Mouse (Mus musculus): ENCODE data around the gene Ttc39a. TPM values are rescaled to one million over a fixed set of nuclear protein-coding genes. Genes with fewer than 3 reads are reported as not detected.

Ttc39a gene
- total RNA-seq, 2 experiments from 2014 or later = 2.7 to 4.3 TPM

DNA sequence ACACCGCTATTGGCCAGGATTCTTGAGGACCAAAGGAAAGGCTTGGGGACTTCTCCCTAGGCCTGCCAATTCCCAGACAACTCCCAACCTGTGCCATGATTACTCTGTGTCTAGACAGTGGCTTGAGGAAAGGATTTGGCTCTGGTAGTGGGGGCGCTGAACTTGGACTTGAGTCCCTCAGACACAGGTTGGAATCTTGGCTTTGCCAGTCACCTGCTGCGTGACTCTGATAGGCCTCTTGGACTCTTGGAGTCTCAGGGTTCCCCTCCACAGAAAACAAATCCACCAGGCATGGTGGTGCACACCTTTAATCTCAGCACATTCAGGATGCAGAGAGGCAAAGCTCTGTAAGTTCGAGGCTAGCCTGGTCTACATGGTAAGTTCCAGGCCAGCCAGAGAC lies 13.1 kb downstream of the Ttc39a start:
- no peak for DNase-seq (ENCODE audit: low spot score in 2 of 2)

DNA sequence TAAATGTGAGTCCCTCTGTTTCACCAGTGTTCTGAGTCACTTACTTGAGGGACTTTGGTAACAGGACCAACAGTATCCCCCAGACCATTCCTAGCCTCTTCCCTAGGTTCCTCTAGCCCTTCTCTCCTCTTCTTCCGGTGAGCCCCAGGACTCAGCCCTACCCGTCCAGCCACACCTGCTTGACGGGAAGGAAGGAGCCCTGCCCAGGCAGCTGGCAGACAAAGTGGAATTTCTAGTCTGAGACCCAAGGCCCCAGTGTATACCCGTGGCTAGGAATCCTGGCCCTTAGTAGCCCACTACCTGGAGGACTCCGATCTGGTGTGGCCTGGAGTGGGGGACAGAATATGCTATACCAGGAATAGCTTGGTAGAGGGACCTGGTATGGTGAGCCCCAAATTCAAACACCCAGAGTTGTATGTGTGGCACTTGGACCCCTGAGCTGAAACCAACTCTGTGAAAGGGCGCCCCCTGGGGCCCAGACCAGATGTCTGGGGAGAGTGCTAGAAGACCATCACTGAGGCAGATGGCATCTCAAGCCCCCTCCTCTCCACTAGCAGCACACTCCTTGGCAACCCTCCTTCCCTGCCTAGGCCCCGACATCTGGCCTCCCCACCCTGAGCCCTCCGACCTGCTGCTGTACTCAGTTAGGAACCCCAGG lies 13.8 kb downstream of the Ttc39a start:
- DNase-seq (ENCODE audit: low spot score in 2 of 2) = no peak

DNA sequence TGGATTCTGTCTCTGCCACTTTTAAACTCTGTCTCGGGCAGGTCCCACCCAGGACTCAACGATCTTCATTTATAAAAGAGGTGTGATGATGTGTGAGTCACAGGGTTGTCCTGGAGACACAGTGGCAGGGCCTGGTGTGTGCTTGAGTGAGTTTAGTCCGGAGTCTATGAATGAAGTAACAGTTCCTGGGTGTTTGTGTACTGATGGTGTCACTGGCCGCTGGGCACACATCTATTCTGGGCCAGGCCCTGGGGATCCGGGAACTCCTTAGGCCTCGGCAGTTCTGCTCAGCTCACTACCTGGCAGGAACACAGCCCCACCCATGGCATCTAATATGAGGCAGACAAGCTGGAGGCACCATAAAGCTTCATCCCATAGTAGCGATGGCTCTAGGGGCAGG lies 15.2 kb downstream of the Ttc39a start:
- DNase-seq (ENCODE audit: low spot score in 2 of 2) = no peak

DNA sequence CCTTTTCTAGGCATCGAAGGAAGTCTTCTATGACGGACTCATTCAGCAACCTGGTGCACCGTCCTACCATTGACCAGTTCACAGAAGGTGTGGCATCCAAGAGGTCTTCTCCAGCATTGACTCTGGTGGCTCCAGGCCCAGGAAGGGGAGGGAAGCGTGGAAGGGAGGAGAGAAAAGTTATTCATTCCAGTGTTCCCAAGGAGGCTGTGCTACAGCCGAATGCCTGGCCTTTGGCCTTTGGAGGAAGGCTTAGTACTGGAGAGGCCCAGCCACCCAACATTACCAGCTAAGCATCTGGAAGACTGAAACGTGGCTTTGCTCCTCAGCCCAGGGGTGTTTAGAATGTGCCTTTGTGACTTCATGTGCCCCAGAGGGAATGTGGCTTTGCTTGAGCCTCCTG lies 16.0 kb downstream of the Ttc39a start:
- no peak for DNase-seq (ENCODE audit: low spot score in 2 of 2)

DNA sequence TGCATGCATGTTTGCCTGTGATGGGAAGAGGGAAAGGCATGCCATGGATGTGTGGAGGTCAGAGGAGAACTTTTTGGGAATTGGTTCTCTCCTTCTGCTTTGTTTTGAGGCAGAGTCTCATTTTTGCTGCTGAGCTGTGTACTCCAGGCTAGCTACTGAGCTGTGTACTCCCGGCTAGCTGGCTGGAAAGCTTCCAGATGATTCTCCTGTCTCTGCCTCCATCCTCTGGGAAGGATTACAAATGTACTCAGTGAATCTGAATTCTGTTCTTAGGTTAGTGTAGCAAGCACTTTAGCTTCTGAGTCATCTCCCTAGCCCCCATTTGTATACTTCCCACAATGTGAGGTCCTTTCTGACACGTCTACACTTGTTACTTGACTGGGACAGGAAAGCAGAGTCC lies 17.0 kb downstream of the Ttc39a start:
- DNase-seq (ENCODE audit: low spot score in 2 of 2) = peak in 1 of 2 experiments; percentile 36

DNA sequence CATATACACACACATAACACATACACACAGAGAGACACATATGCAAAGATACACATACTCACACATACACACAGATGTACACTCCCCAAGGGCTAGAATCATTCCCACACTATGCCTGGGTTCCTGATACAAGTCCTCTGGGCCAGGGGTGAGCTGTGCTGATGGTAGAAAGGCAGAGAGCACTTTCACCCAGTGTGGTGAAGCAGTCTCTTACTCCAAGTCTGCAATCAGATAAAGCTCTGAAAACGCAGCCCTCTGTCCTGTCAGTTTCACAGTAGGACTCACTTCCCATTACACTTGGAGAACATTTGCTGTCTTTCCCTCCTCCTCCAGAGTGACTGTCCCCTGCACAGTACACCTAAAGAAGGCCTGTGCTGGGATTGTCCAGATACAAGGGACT lies 20.6 kb downstream of the Ttc39a start:
- DNase-seq (ENCODE audit: low spot score in 2 of 2) = no peak

DNA sequence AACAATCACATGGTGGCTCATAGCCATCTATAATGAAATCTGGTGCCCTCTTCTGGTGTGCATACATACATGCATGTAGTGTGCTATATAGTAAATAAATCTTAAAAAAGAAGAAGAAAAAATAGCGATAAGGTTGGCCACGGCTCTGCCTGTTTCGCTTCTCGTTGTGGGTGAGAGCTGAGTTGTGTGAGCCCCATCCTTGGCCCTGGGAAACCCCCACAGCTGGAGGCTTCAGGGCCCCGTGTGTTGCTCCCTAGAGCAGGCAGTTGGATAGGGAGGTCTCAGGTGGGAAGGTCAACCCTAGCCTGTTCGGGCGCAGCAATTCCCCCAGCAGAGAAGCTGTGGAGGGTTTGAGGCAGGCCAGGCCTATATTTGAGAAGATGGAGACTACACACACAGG lies 23.8 kb downstream of the Ttc39a start:
- no peak for DNase-seq (ENCODE audit: low spot score in 2 of 2)

DNA sequence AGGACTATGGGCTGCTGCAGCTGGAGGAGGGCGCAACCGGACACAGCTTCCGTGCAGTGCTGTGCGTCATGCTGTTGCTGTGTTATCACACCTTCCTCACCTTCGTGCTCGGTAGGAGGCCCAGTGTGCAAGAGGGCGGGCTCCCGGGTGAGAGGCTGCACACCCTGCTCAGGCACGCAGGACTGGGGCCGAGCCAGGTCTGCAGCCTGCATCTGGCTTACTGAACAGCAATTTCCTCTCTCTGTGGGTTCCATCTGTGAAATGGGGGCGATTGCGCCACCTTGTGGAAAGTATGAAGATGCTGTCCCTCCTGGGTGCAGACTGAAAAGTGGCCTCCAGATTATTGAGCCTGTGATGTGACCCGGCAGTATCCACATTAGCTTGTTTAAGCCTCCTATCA lies 24.4 kb downstream of the Ttc39a start:
- peak; percentile 48 to 55 for DNase-seq (ENCODE audit: low spot score in 2 of 2)

DNA sequence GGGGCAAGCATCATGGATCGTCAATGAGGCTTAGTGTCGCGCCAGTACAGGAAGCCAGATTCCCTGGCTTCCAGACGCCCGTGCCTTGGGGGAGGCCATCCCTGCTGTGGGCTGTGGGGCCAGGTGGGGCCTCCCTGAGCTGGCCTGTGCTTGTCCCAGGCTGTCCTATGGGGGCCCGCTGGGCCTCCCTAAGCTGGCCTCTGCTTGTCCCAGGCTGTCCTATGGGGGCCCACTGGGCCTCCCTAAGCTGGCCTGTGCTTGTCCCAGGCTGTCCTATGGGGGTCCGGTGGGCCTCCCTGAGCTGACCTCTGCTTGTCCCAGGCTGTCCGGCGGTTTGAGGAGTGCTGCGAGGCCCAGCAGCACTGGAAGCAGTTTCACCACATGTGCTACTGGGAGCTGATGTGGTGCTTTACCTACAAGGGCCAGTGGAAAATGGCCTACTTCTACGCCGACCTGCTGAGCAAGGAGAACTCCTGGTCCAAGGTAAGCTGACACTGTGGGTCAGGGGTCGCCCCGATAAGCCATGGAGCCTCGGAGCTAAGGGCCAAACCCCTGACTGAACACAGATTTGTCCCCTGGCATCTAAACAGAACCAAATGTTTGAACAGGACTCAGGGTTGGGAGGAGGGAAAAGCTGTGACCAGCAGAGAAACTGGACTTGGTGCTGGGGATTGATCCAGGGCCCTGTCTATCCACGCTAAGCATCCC lies 26.4 kb downstream of the Ttc39a start:
- DNase-seq (ENCODE audit: low spot score in 2 of 2) = no peak

DNA sequence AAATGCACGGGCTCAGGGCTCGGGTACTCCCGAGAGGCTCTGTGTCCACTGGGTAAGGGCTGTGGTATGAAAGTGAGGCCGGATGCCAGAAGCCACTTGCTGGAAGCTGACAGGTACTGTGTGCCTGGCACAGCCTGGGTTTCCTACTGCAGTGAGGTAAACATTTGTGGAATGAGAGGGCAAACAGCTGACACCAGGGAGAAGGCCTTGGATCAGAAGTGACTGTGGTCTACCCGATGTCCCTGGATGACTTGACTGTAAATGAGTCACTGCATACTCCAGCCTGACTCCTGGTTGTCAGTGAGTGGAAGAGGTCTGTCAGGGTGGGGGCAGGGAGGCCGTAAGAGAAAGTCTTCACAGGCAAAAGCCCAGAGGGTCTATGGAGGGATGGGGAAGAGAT lies 27.2 kb downstream of the Ttc39a start:
- no peak for DNase-seq (ENCODE audit: low spot score in 2 of 2)

DNA sequence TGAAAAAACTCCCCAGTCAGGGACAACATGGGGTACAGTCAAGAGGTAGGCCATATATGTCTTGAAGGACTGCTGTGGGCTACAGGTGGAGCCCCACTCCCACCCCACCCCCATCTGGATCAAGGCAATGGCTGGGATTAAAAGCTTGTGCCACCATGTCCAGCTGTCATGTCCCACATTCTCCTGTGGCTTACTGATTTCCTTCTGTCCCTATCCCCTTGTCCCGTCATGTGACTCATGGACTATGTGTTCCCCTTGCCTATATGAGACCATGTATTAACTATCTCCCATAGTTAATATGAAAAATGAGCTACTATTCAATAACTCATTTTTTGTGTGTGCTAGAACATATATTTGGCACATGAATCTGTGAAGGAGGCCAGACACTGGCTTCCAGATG lies 27.8 kb downstream of the Ttc39a start:
- DNase-seq (ENCODE audit: low spot score in 2 of 2) = no peak

DNA sequence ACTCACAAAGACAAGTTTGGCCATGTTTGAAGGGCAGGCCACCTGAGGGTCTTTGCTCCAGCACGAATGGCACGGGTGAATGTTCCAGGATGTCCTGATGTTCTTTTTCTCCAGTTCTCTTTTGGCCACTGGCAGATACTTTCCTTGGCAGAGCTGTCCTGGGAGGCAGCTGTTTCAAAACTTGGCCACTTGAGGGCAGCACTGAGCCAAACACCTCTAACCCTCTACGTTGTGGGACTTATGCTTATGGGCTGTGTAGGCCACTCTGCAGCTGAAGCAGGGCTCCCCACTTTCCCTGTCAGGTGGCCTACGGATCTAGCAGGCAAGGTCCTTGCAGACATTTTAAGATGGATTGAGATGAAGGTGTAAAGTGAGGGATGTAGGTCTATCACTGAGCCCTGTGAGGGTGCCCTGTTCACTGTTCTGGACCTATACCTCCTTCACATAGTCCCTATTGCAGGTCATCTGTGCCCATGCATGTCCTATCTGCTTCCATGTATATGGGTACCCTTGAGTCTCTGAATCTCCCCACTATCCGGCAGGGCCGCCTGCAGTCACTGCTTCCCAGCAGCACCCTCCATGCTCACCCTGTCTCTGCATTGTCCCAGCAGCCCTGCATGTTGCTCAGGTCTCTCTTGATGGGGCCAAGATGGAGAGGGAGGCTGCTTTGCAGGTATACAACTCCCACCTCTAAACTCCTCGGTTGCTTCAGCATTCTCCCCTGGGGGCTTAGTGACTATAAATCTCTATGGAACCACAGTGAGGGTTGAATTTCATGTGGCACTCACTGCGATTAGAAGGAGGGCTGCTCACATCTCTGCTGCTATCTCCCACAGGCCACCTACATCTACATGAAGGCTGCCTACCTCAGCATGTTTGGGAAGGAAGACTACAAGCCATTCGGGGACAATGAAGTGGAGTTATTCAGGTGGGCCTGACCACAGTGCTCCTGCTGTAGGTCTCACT lies 31.8 kb downstream of the Ttc39a start:
- DNase-seq (ENCODE audit: low spot score in 2 of 2) = peak; percentile 51 to 67

DNA sequence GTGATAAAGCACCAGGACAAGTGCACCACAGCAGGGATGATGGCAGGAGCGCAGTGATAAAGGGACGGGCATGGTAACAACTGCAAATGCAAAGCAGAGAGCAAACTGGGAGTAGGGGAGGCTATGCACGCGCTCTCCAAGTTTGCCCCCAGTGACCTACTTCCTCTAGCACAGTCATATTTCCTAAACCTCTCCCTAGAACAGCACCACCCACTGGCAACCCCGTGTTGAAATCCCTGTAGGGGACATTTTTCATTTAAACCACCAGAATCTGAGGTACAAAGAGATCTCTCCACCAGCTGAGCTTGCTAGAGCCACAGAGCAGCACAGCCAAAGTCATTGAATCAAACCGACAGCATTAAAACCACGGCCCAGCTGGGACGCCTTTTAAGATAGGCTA lies 32.7 kb downstream of the Ttc39a start:
- DNase-seq (ENCODE audit: low spot score in 2 of 2) = no peak

DNA sequence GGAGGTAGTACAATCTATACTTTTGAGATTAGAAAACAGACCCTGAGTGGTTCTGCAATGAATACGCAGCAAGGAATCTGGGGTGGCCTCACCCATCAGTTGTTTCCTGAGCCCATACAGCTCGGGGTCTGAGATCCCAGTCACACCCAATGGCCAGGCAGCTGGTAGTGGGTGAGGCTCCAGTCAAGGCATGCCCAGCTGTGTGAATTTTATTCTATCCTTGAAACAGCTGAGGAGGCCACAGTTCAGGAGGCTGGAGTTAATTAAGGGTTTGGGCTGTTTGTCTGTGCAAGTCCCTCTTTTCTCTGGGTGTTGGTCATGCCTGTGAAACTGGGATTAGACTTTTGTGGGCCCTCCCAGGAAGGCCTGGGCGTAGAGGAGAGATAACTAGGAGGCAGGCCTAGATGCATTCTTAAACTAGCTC lies 33.4 kb downstream of the Ttc39a start:
- no peak for DNase-seq (ENCODE audit: low spot score in 2 of 2)

DNA sequence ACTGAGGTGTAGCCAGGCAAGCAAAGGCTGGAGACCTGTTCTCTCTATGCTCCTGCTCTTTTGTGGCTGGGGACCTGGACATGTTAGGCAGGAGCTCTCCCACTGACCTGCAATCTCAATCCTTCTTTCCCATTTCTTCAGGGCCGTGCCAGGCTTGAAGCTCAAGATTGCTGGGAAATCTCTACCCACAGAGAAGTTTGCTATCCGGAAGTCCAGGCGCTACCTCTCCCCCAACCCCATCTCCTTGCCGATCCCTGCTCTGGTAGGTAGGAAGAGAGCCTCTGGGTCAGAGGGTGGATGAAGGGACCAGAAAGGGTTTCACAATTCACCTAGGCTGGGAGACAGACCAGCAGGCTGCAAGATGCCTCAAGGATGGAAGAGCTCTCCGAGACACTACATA lies 34.0 kb downstream of the Ttc39a start:
- DNase-seq (ENCODE audit: low spot score in 2 of 2) = no peak

DNA sequence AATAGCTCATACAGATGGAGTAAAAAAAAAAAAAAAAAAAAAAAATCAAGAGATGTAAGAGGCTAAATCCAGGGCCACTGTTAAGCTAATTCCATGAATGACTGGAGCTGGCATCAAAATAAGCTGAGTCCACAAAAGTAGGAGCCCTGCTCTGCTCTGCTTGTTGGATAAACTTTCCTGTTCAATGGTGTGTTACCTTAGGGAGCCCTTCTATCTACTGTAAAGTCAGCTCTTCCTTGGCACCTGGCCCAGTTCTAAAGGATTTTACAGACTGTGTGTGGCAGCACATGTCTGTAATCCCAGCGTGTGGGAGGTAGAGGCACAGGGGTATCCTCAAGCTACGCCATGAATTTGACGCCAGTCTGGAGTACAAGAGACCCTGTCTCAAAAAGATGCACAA lies 34.6 kb downstream of the Ttc39a start:
- DNase-seq (ENCODE audit: low spot score in 2 of 2) = no peak

DNA sequence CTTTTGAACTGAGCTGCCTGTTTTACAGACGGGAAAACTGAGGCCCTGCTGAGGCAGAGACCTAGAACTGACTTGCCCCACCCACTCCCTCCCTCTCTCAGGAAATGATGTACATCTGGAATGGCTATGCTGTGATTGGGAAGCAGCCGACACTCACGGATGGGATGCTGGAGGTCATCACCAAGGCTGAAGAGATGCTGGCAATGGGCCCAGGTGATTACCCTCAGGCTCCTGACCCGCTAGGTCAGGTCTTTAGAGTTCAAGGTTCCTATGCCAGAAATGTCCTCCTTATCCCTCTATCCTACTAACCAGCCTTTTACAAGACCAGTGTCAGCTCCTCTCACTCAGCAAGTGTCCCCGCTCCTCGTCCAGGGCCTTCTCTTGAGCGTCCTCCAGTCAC lies 35.7 kb downstream of the Ttc39a start:
- DNase-seq (ENCODE audit: low spot score in 2 of 2) = no peak

DNA sequence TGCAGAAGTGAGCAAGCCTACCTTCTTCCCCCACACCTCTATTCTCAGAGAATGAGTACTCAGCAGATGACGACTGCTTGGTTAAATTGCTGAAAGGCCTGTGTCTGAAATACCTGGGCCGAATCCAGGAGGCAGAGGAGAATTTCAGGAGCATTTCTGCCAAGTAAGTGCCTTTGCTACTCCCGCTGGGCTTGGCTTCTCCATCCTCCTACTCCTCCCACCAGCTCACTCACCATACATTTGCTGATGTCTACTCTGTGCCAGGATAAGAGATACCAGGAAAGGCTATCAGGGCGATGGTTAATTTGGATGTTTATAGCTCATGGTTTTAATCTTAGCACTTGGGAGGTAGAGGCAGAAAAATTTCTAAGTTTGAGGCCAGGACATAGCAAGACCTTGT lies 36.2 kb downstream of the Ttc39a start:
- DNase-seq (ENCODE audit: low spot score in 2 of 2) = peak; percentile 55 to 65

DNA sequence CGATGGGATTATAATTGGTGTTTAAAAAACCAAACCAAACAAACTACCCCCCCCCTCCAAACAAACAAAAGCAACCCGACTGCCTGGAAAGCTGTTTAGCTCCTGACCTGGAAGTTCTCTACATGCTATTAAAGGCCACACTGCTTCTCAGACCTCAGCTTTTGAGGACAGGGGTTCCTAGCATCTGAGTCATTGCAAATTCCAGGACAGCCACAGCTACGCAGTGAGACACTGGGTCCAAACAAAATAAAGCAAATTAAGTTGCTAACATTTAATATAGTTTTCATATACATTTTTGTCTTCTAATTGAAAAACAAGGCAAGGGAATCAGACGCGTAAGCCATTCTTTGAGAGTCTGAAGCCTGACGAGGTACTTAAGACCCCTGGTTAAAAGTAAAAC lies 38.0 kb downstream of the Ttc39a start:
- DNase-seq (ENCODE audit: low spot score in 2 of 2) = no peak

DNA sequence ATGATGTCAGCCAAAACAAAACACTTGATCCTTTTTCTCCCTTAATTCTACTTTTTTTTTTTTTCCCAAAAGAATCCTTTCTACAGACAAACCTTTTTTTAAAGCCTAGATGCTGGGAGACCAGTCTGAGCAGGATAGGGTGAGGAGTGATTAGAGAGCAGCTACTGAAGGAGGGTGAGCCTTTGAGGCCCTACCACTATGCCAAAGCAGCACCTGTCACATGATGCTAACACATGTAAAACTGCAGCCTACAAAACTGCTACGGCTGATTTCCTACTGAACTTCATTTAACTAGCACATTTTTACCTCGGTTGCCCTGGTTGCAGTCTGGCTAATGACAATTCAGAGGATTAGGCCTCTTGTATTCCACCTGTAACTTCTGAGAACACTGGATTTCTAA lies 38.5 kb downstream of the Ttc39a start:
- DNase-seq (ENCODE audit: low spot score in 2 of 2) = no peak

DNA sequence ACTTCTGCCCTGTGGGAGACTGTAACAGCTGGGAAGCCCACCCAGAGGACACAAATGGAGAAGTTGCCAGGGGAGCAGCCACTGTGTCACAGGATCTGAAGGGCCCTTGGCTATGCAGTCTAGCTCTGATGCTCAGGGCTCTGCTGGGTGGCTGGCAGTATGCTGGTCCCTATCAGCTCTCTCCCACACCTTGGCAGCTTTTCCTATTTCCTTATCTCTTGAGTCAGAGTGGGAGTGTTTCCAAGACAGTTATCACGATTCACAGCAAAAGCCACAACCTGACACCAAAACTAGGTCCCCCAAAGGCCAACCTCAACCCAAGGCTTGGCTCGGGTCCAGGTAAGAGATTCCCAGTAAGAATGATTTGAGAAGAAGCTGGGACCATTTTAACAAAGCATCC lies 39.0 kb downstream of the Ttc39a start:
- DNase-seq (ENCODE audit: low spot score in 2 of 2) = no peak

DNA sequence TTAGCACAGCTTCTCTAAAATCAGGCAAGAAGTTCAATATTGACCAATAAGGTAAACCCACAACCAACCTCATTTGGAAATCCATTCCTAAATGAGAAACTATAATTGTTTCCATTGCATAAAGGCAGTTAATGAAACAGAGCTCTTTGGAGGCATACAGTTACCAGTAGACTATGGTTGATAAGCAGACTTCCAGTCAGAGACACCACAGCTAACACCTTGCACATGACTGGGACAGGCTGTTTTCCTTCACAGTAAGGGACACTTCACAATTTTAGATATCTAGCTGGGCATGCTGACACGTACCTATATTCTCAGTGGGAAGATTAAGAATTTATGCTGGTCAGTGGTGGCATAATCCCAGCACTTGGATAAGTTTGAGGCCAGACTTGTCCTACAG lies 39.5 kb downstream of the Ttc39a start:
- DNase-seq (ENCODE audit: low spot score in 2 of 2) = no peak
